Mouse (Mus musculus) kidney, postnatal 14 days (tissue): ENCODE measurements around the gene Lrrc43.

Experiments used
- DNase-seq: peaks from one replicate; pipeline ENCODE4 v3.0.0; 2022; ENCODE audit warnings: mixed read lengths

The Lrrc43 gene

DNA sequence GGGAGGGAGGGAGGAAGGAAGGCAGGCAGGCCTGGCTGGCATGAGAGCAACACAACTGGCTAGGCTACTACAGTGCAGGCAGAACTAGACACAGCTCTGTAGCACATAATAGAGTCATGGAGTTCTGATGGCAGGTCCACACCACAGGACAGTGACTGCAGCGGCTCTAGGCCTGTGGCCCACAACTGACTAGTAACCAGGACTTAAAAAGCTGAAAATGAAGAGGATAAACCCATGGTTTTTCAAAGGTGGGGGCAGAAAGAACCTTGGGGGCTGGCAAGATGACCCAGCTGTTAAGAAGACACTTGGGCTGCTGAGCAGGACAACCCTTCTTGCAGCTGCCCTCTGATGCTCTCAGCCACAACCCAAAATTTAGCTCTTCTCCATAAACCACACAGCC lies 32.5 kb downstream of the Lrrc43 start:
- DNase-seq: no peak

DNA sequence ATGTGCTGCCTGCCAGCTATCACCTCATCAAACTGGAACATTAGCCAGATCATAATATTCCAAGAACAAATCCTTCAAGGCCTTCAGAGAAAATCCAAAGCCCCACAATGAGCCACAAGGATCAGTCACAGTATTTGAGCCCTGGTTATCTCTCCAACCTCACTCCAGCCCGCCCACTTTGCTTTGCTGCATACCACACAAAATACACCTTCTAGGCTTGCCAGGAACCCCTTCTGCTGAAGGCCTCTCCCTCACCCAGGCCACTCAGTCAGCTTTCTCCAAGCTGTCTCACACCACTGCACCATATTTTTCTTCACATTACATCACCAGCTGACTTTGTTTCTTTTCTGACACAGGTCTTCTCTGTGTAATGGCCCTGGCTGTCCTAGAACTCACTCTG lies 33.1 kb downstream of the Lrrc43 start:
- DNase-seq: no peak

DNA sequence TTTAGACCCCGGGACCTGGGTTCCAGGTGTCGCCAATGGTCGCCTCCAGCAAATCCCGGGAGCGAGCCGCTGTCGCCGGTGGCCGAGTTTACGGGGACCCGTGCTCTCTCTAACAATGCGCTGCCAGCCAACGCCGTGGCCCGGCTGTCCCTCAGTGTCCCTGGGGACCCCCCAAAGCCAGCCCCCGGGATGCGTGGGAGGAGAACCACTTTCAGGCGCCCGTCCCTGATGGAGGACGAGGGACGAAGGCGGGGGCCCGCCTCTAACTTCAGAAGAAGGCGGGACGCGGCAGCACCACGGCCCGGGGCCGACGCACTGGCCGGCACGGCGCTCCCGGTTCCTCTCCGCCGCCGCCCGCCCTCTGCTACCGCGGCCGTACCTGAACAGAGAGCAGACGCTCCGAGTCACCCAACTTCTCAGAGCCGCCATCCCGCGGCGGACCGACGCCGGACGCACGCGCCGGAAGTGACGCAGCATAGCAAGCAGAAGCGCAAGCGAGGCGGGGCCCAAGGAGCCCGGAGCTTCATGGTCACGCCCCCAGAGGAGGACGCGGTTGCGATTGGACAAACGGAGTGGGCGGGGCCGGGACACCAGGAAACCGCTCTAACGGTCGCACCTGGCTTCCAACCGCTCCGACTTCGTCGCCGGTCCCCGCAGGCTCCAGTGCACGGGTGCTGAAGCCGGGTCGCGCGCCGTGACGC lies 34.7 kb downstream of the Lrrc43 start, which contains the start of gene Diablo:
Gene Diablo (minus strand): TSS at position 485 of the 701 bp plus-strand sequence.
- DNase-seq: peak; percentile 99

DNA sequence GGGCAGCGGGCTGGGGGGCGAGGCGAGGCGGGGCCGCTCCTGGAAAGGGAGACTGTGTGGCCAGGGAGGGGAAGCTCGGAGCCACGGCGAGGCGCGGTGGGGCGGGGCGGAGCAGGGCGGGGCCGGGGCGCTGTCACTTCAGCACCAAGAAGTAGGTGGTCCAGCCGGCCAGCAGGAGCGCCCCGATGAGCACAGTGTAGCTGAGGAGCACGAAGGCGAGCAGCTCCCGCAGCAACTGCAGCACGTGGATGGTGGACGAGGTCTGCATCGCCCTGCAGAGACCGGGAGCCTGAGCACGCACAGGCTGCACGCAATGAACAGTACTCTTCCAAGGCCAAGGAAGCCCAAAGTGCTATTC lies 35.3 kb downstream of the Lrrc43 start:
- no peak for DNase-seq

DNA sequence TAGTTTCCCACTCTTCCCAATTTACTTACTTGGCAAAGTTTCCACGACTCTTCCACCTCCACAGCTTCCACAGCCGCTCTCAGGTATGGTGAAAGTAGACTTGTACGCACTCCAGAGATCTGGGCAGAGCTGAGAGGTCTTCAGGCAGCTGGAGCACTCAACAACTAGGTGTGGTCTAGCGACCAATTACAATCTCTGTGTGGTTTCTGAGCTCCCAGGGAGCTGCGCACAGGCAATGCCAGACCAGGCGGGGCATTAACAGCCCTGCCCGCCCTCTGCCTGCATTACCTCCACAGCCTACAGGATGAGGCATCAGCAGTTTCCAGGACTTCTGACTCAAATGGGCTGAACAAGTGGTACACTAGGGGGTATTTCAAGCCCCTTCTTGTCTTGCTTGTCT lies 36.2 kb downstream of the Lrrc43 start, which contains the start of gene Gm49027:
Gene Gm49027 (minus strand): TSS at position 208 of the 400 bp plus-strand sequence.
- no peak for DNase-seq

DNA sequence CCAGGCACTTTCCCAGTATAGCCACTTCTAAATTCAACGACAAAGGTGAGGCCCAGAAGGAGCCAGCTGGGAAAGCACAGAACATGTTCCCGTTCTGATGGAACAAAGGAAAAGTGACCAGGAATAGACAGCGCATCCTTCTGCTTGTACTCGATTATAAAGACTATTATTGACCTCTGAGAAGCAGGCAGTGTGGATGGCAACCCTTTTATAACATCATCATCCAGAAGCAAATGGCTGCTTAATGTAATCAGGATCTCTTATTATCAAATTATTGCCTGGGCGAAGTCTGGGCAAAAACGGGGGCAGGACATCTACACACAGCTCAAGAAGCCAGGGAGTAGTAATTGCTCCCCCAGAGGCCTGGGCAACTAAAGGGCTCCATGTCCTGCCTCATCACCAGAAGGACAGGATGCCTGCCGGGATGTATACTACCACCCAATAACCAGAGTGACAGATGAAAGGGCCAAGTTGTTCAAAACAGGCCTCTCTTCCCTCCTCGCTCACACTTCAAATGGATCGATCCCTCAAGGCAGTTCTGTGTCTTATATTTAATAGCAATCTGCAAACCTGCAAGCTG lies 36.9 kb downstream of the Lrrc43 start:
- DNase-seq: no peak

DNA sequence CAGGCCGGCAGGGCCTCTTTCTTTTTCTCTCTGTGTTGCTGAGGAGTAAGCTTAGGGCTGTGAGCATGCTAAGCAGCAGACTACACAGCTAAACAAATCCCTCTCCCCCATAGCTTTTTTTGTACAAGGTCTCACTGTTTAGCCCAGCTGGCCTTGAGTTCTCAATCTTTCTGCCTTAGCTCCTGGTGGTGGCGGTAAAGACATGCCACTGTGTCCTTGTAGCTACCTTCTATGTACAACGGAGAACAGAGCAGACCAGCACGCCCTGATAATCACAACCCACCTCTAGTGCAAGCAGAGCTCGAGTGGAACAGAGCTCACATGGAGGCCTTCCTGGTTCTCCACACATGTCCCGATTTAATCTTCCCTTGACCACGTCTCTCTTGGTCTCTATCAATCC lies 39.5 kb downstream of the Lrrc43 start:
- DNase-seq: no peak

DNA sequence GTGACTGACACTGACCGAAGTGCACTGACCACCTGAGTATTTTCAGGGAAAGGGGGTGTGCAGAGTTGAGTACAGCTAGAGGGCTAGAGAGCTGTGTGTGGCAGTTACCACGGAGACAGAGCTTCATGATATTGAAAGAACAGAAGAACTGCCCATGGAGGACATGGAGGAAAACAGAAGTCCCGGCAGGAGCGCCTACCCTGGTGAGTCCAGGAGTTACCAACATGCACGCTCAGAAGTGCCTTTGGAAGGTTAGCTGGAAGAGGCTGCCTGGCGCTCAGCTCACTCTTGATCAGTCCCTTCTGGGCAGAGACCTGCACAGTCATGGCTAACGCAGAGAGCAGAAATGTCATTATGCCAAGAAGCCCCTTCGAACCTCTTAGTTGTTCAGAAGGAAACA lies 41.0 kb downstream of the Lrrc43 start:
- no peak for DNase-seq

DNA sequence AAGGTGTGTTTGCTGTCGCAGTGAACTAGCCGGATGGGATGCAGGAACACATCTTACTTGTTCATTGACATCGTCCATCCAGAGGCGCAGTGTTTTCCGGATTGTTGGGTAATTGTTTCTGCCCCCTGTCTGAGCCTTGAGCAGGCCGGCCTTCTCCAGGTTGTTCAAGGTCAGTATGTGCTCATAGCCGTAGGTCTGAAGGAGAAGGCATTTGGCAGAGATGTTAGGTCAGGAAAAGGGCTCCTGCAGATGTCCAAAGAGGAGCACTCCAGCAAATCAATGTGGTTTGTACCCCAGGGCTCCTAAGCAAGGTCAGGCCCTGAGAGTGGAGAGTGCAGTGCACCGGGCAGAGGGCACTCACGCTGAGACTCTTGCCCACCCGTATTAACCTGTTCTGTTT lies 44.7 kb downstream of the Lrrc43 start:
- no peak for DNase-seq

DNA sequence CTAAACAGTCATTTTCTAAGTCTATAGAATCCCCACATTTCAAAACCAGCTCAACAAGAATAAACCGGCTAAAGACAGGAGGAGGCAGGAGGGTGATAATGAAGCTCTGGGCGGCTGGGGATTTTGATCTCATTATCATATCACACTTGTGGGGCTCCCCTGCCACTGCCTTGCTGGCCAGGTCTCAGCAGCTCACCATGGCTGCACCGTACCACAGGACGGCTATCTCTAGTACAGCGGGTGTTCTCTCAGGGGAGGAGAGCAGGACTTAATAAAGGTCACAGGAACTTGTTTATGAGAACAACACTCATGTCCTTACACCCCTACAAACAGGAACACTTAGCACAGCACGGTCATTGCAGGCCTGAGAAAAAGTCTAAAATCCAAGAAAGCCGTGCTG lies 66.6 kb downstream of the Lrrc43 start:
- DNase-seq: no peak

DNA sequence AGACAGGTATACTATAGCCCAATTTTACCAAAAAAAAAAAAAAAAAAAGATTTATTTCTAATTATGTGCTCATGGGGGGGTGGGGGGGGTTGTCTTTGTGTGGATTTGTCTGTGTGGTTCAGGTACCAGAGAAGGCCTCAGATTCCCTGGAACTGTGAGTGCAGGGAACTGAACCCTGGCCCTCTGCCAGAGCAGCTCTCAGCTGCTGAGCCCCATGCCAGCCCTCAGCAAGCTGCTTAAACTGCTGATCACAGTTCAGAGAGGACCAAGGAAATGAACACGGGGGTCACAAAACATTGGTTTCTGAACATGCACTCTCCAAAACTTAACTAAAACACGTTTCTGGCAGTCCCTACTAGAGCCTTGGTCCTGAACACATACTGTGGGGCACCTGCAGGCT lies 67.3 kb downstream of the Lrrc43 start:
- DNase-seq: peak; percentile 79
